Mouse (Mus musculus): ENCODE data around the gene Baat.

- no peak for TF ChIP-seq CTCF (IDR thresholded peaks at IDR 0.05)
- TF ChIP-seq POLR2A (IDR thresholded peaks at IDR 0.05; ENCODE audit: insufficient read depth, low read depth, low read length) = no peak
- TF ChIP-seq EP300 (IDR thresholded peaks at IDR 0.05; ENCODE audit: insufficient read depth, low read depth, low read length) = no peak
Observed at GRCm38 (mm10) chr4:49535675-49536294, 29.4 kb upstream of the Baat start.
